Mouse (Mus musculus) left cerebral cortex, postnatal 25 days (tissue): ENCODE results near the gene Glt8d2. TPM values are rescaled to one million over a fixed set of nuclear protein-coding genes. Genes with fewer than 3 reads are reported as not detected.

Experiments
- total RNA-seq, 2 experiments: library from RNA; stranded (reverse); gene quantifications; 2 replicates each; pipeline ENCODE4 v1.2.3; 2021

The Glt8d2 gene
- total RNA-seq, 2 experiments from 2014 or later, result 14.6 to 22.7 TPM

Other genes starting within 250 kb of the Glt8d2 start
- not detected for gene Gm1553, start 198.0 kb downstream of the Glt8d2 start, total RNA-seq
- 10 to 100 TPM; 19.9 to 20.8 TPM for gene 1190007I07Rik, start 67.4 kb downstream of the Glt8d2 start, total RNA-seq
- 10 to 100 TPM; 50.0 to 55.6 TPM for gene Tdg, start 60.8 kb downstream of the Glt8d2 start, total RNA-seq
- gene Hcfc2, start 5.5 kb upstream of the Glt8d2 start, total RNA-seq, result 10 to 100 TPM; 43.0 to 45.2 TPM
- 10 to 100 TPM; 59.7 to 63.4 TPM for gene Nfyb, start 73.5 kb upstream of the Glt8d2 start, total RNA-seq
- 10 to 100 TPM; 43.0 to 43.4 TPM for gene Txnrd1, start 143.3 kb upstream of the Glt8d2 start, total RNA-seq
- gene Eid3, start 176.0 kb upstream of the Glt8d2 start, total RNA-seq, result 1 to 10 TPM in 1 of 2 experiments, under 1 TPM in 1; 0.66 to 2.4 TPM